Mouse (Mus musculus): ENCODE measurements around the gene Obp1b. TPM values are rescaled to one million over a fixed set of nuclear protein-coding genes. Genes with fewer than 3 reads are reported as not detected.
"Not testable (repeated sequence)": the region's sequence is repeated elsewhere in the genome, so short reads cannot be mapped to it uniquely, and the experiment has no call there.

Obp1b gene
- total RNA-seq (2022), result not detected

GRCm38 (mm10) chrX:78186477-78186876 lies at the start of gene Obp1b:
Gene Obp1b, plus strand, starts transcription at chrX:78186777.
- not testable (repeated sequence) for DNase-seq (ENCODE audit: low spot score in 2 of 2)

- DNase-seq (ENCODE audit: low spot score in 2 of 2), result not testable (repeated sequence)
Observed at GRCm38 (mm10) chrX:78202220-78202619, 15.6 kb downstream of the Obp1b start.

GRCm38 (mm10) chrX:78202829-78203228 lies 16.3 kb downstream of the Obp1b start:
- DNase-seq (ENCODE audit: low spot score in 2 of 2), result no peak

Other genes starting within 250 kb of the Obp1b start
- not detected for gene Obp1a, start 95.4 kb upstream of the Obp1b start, total RNA-seq (2022)
- gene Gm5938, start 61.3 kb upstream of the Obp1b start, total RNA-seq (2022), result not detected
- not detected for gene Gm14743, start 59.1 kb downstream of the Obp1b start, total RNA-seq (2022)
- gene 4930480E11Rik, start 182.9 kb downstream of the Obp1b start, total RNA-seq (2022), result not detected